Mouse (Mus musculus): ENCODE measurements at regions not wholly inside any gene's neighbourhood (a gene's known extent, or its start where the extent isn't known, plus 50 kb on each side); places are given as distances from the start of the nearest gene placed in this dataset.

DNA sequence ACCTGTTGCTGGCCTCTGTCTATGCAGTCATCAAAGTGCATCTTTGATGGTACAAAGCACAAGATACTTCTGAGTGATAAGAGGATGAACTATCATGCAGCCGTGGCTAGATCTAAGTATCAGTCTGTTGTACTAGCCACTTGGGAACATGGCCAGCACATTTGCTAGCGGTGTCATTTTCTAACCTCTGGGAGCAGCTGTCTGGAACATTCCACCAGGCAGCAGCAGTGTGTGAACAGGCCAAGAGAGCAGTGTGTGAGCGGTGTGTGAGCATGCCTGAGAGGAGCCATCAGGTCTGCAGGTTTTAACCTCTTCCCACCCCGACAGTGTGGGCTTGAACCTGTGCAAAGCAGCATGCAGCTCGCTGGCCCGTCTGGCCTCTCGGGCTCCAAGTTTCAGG is 248.3 kb downstream of the Gadd45g start:
- ATAC-seq, result no peak
- H3K27ac ChIP-seq (ENCODE audit: low read length), result no peak overlapping the region
- no peaks in the 10 kb centered on the region for H3K36me3 ChIP-seq (ENCODE audit: control insufficient read depth, insufficient read depth)

DNA sequence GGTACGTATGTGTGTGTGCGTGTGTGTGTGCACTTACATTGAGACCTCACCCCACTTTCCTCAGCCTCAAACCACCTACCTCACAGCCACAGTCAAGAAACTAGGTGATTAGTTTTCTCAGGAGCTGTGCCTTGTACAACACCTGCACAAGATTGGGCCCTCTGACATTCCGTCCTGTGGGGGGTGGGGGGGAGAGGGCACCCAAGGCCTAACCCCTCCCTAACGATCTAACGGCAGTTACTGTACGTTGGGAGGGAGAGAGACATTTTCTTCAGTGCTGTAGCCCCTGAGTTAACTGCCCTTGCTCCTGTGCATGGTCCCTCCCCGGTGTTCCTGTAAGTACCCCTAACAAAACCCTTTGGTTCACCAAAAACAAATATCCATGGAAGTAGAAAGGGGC is 250.0 kb downstream of the Gadd45g start:
- H3K27me3 ChIP-seq (replicated peaks; ENCODE audit: control insufficient read depth, insufficient read depth, low read length), result no peaks in the 10 kb centered on the region
- no peaks in the 10 kb centered on the region for H3K4me1 ChIP-seq (replicated peaks; ENCODE audit: control insufficient read depth, insufficient read depth, low read length)
- H3K27ac ChIP-seq (ENCODE audit: low read length), result no peak overlapping the region
- no peaks in the 10 kb centered on the region for H3K9me3 ChIP-seq (ENCODE audit: control insufficient read depth, low read length)
- no peak overlapping the region for H3K9ac ChIP-seq (replicated peaks; ENCODE audit: low read depth, low read length)
- H3K4me3 ChIP-seq (replicated peaks; ENCODE audit: low read length), result no peak overlapping the region
- no peak overlapping the region for H3K4me2 ChIP-seq (ENCODE audit: low read length)
- H3K36me3 ChIP-seq (ENCODE audit: control insufficient read depth, insufficient read depth), result no peaks in the 10 kb centered on the region
- no peak for ATAC-seq
- WGBS, result 80% methylated on average over 7 of the region's 7 CpGs

More for the DNA sequence above, 248.3 kb downstream of the Gadd45g start:
- H3K9me3 ChIP-seq (ENCODE audit: control insufficient read depth, low read length), result no peaks in the 10 kb centered on the region
- H3K27me3 ChIP-seq (replicated peaks; ENCODE audit: control insufficient read depth, insufficient read depth, low read length), result no peaks in the 10 kb centered on the region
- H3K4me1 ChIP-seq (replicated peaks; ENCODE audit: control insufficient read depth, insufficient read depth, low read length), result no peaks in the 10 kb centered on the region
- H3K4me2 ChIP-seq (ENCODE audit: low read length), result no peak overlapping the region
- no peak overlapping the region for H3K9ac ChIP-seq (replicated peaks; ENCODE audit: low read depth, low read length)
- 87% methylated on average over 7 of the region's 7 CpGs for WGBS
- no peak overlapping the region for H3K4me3 ChIP-seq (replicated peaks; ENCODE audit: low read length)

DNA sequence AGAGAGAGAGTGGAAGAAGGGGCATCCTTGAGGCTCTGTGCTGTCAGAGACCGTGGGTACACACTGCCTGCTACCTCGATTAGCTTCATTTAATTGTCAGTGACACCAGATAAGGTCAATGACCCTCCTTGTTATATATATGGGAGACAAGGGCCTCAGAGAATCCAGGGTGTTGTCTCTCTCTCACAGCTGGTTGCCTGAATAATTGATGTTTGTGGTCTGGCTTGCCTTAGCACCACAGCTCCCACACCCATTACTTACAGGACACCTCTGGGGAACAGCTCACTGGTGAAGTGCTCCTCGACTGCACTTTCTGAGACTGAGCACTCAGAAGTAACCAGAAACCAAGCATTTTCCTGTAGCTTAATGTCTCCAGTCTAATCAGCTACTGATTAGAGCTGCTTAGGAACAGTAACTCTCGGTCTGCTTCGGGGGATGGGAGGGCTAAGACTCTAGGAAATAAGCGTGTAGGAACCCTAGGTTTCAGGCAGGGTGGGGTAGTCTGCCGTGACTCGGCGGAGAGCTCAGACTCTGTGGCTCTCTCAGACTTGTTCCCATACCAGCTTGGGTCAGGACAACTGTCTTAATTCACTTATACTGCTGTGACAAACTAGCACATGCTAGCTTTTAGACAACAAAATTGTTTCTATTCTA is 259.6 kb downstream of the Gadd45g start:
- H3K9me3 ChIP-seq (ENCODE audit: control insufficient read depth, low read length), result no peaks in the 10 kb centered on the region
- no peak overlapping the region for H3K27ac ChIP-seq (ENCODE audit: low read length)
- H3K4me3 ChIP-seq (replicated peaks; ENCODE audit: low read length), result no peak overlapping the region
- H3K4me2 ChIP-seq (ENCODE audit: low read length), result no peak overlapping the region
- no peaks in the 10 kb centered on the region for H3K27me3 ChIP-seq (replicated peaks; ENCODE audit: control insufficient read depth, insufficient read depth, low read length)
- peaks cover 10% of the 10 kb centered on the region for H3K4me1 ChIP-seq (replicated peaks; ENCODE audit: control insufficient read depth, insufficient read depth, low read length)
- no peaks in the 10 kb centered on the region for H3K36me3 ChIP-seq (ENCODE audit: control insufficient read depth, insufficient read depth)
- no peak overlapping the region for H3K9ac ChIP-seq (replicated peaks; ENCODE audit: low read depth, low read length)
- WGBS, result 65% methylated on average over 9 of the region's 9 CpGs
- no peak for ATAC-seq

DNA sequence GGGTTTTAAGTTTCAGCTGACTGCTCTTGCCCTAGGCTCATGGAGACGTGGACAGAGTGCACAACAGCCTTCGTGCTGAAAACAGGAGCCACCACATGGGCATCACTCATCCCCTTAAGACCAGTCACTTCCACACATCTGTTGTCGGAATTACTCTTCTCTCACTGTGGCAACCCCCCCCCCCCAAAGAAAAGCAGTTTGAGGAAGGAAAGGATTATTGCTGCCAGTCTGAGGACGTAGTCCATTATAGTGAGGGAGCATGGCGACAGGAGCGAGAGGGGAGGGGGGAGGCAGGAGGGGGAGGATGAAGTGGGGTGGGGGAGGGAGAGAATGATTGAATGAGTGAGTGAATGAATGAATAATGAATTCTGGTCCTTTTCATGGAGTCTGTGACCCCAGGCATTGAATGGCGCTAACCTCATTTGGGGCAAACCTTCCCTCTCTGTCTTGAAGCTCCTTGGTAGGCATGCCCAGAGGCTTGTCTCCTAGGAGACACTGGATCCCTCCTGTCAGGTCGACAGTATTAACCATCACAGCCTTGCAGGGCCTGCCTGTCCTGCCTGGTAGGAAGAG is 262.0 kb downstream of the Gadd45g start:
- ATAC-seq, result peak; percentile 49; the same call in 1 of the 2 replicates
- 20% methylated on average over 8 of the region's 8 CpGs for WGBS
- H3K4me2 ChIP-seq (ENCODE audit: low read length), result no peak overlapping the region
- H3K9me3 ChIP-seq (ENCODE audit: control insufficient read depth, low read length), result no peaks in the 10 kb centered on the region
- H3K9ac ChIP-seq (replicated peaks; ENCODE audit: low read depth, low read length), result no peak overlapping the region
- H3K36me3 ChIP-seq (ENCODE audit: control insufficient read depth, insufficient read depth), result no peaks in the 10 kb centered on the region
- H3K4me3 ChIP-seq (replicated peaks; ENCODE audit: low read length), result no peak overlapping the region
- peak overlapping the region; percentile 11; the same call in 1 of the 2 replicates for H3K27ac ChIP-seq (ENCODE audit: low read length)
- H3K27me3 ChIP-seq (replicated peaks; ENCODE audit: control insufficient read depth, insufficient read depth, low read length), result no peaks in the 10 kb centered on the region
- H3K4me1 ChIP-seq (replicated peaks; ENCODE audit: control insufficient read depth, insufficient read depth, low read length), result peaks cover 12% of the 10 kb centered on the region

DNA sequence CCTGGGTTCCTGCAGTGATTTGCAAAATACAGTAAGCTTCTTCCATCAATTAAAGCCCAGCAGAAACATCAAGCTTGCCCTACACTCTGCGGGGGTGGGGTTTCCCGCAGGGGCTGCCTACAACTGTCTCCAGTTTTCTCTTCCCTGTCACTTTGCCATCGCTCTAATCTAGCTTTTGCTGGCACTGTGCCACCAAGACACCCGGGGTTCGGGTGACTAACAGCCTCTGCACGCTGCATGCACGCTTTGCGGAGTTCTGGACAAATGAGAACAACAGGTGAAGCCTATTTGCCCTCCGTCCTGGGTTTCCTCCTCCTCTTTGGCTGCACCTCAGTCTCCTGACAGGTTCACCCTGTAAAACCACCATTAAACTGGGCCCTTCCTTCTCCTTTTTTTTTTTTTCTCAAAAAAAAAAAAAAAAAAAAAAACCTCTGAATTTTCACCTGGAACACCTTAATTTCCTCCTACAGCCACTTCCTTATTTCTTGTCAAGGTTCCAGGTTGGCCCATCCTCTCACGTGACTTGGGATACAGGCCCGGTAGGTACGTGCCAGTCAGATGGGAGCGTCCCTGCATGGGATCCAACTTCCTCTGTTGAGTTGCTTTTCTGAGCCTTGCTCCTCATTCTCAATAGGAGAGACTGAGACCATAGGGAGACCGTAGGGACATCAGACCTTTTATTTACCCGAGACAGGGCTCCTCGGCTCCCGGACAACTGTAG is 262.7 kb downstream of the Gadd45g start:
- Histone ChIP-seq H3K9me3 (ENCODE audit: control insufficient read depth, low read length) (no peaks in the 10 kb centered on the region), H3K9ac (replicated peaks; ENCODE audit: low read depth, low read length) (no peak overlapping the region), H3K4me1 (replicated peaks; ENCODE audit: control insufficient read depth, insufficient read depth, low read length) (peaks cover 14% of the 10 kb centered on the region), H3K27me3 (replicated peaks; ENCODE audit: control insufficient read depth, insufficient read depth, low read length) (no peaks in the 10 kb centered on the region), H3K36me3 (ENCODE audit: control insufficient read depth, insufficient read depth) (no peaks in the 10 kb centered on the region), H3K4me2 (ENCODE audit: low read length) (no peak overlapping the region), H3K27ac (ENCODE audit: low read length) (no peak overlapping the region; the same call in 1 of the 2 replicates), H3K4me3 (replicated peaks; ENCODE audit: low read length) (no peak overlapping the region)
- WGBS, result 48% methylated on average over 17 of the region's 17 CpGs
- peak; percentile 32; the same call in 1 of the 2 replicates for ATAC-seq

DNA sequence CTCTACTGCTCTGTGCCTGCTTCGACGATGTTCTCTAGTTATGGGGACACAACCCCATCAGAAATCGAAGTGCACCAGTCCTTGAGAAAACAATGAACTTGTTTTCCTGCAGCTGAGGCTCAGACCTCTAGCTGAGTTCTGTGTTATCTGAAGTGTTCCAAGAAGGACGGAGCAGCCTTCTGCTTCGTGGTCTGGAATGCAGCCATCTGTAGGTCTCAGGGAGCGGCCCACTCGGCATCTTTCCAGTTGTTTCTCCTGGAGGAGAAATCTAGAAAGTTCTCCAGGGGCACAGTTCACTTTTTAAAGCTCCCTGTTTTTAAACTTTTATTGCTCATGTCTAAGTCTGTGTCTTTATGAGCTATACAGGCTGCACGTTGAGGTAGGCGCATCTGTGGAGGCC is 264.3 kb downstream of the Gadd45g start:
- Histone ChIP-seq H3K9me3 (ENCODE audit: control insufficient read depth, low read length) (no peaks in the 10 kb centered on the region), H3K4me2 (ENCODE audit: low read length) (no peak overlapping the region), H3K9ac (replicated peaks; ENCODE audit: low read depth, low read length) (no peak overlapping the region), H3K36me3 (ENCODE audit: control insufficient read depth, insufficient read depth) (no peaks in the 10 kb centered on the region), H3K27ac (ENCODE audit: low read length) (no peak overlapping the region), H3K27me3 (replicated peaks; ENCODE audit: control insufficient read depth, insufficient read depth, low read length) (no peaks in the 10 kb centered on the region), H3K4me3 (replicated peaks; ENCODE audit: low read length) (no peak overlapping the region), H3K4me1 (replicated peaks; ENCODE audit: control insufficient read depth, insufficient read depth, low read length) (peaks cover 14% of the 10 kb centered on the region)
- no peak for ATAC-seq
- 79% methylated on average over 9 of the region's 9 CpGs for WGBS

DNA sequence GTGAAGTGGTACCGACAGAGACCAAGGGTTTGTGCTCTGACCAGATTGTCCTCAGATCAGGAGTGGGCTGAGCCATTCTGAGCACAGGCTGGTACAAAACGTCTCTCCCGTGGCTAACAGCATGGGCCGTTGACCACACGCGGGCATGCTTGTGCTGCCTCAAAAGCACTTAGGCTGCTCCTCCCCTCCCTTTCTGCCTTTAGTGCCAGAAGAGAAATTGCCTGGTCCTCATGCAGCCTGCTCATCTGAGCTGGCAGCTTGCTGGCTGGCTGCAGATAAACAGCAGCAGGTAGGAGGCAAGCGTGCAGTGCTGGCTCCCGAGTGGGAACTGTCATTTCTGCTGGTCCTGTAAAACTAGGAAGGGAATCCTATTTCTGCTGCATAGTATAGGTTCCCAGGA is 267.1 kb downstream of the Gadd45g start:
- ATAC-seq, result peak; percentile 52
- no peaks in the 10 kb centered on the region for H3K27me3 ChIP-seq (replicated peaks; ENCODE audit: control insufficient read depth, insufficient read depth, low read length)
- H3K27ac ChIP-seq (ENCODE audit: low read length), result 0 out of 2 replicates have a peak overlapping the region, but pooled peaks have one; percentile 14
- H3K9ac ChIP-seq (replicated peaks; ENCODE audit: low read depth, low read length), result no peak overlapping the region
- H3K9me3 ChIP-seq (ENCODE audit: control insufficient read depth, low read length), result no peaks in the 10 kb centered on the region
- H3K4me3 ChIP-seq (replicated peaks; ENCODE audit: low read length), result no peak overlapping the region
- H3K4me1 ChIP-seq (replicated peaks; ENCODE audit: control insufficient read depth, insufficient read depth, low read length), result peaks cover 13% of the 10 kb centered on the region
- no peak overlapping the region for H3K4me2 ChIP-seq (ENCODE audit: low read length)
- WGBS, result 31% methylated on average over 8 of the region's 8 CpGs
- H3K36me3 ChIP-seq (ENCODE audit: control insufficient read depth, insufficient read depth), result no peaks in the 10 kb centered on the region

DNA sequence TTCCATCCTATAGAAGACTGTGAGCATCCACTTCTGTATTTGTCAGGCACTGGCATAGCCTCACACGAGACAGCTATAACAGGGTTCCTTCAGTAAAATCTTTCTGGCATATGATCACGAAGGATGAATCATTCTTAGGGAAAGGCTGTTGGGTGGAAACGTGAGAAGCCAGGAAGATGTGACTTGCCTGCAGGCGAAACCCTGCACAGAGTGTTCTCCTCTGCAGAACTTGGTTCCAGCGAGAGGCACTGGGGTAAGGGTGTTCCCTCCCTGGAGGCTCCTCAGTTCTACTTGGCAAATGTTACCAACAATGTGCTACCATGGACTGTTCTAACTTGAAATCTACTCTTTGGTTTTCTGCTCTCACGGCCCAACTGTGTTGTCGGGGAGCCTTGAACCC is 268.0 kb downstream of the Gadd45g start:
- H3K4me3 ChIP-seq (replicated peaks; ENCODE audit: low read length), result no peak overlapping the region
- WGBS, result 78% methylated on average over 7 of the region's 7 CpGs
- no peak for ATAC-seq

DNA sequence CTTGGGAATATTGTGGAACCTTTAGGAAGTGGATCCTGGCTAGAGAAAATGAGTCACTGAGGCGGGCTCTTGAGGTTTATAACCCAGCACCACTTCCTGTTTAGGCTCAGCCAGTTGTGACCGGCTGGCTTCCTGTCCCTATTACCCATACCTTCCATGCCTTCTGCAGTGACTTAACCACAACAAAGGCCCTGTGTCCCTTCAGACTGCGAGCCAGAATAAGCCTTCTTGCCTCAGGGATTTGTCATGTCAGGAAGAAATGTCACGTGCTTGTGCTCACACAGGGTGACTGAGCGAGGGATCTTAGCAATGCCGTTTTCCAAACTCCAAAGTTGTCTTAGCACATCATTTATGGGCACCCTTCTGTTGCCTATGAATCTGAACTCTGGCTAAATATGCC is 268.5 kb downstream of the Gadd45g start:
- no peak overlapping the region for H3K4me3 ChIP-seq (replicated peaks; ENCODE audit: low read length)
- no peaks in the 10 kb centered on the region for H3K9me3 ChIP-seq (ENCODE audit: control insufficient read depth, low read length)
- no peak for ATAC-seq
- H3K9ac ChIP-seq (replicated peaks; ENCODE audit: low read depth, low read length), result no peak overlapping the region
- H3K36me3 ChIP-seq (ENCODE audit: control insufficient read depth, insufficient read depth), result no peaks in the 10 kb centered on the region
- no peak overlapping the region for H3K27ac ChIP-seq (ENCODE audit: low read length)
- H3K4me2 ChIP-seq (ENCODE audit: low read length), result no peak overlapping the region
- H3K4me1 ChIP-seq (replicated peaks; ENCODE audit: control insufficient read depth, insufficient read depth, low read length), result peaks cover 6% of the 10 kb centered on the region; the same call in 1 of the 2 replicates
- WGBS, result 92% methylated on average over 6 of the region's 6 CpGs
- H3K27me3 ChIP-seq (replicated peaks; ENCODE audit: control insufficient read depth, insufficient read depth, low read length), result no peaks in the 10 kb centered on the region

More for the DNA sequence above, 268.0 kb downstream of the Gadd45g start:
- Histone ChIP-seq H3K9me3 (ENCODE audit: control insufficient read depth, low read length) (no peaks in the 10 kb centered on the region), H3K27me3 (replicated peaks; ENCODE audit: control insufficient read depth, insufficient read depth, low read length) (no peaks in the 10 kb centered on the region), H3K4me2 (ENCODE audit: low read length) (no peak overlapping the region), H3K27ac (ENCODE audit: low read length) (no peak overlapping the region), H3K36me3 (ENCODE audit: control insufficient read depth, insufficient read depth) (no peaks in the 10 kb centered on the region), H3K4me1 (replicated peaks; ENCODE audit: control insufficient read depth, insufficient read depth, low read length) (peaks cover 6% of the 10 kb centered on the region; the same call in 1 of the 2 replicates), H3K9ac (replicated peaks; ENCODE audit: low read depth, low read length) (no peak overlapping the region)
